Mouse (Mus musculus) ES-Bruce4 (cell line): ENCODE results near the gene Ephb1.

ENCODE experiments used
- CTCF ChIP-seq: IDR thresholded peaks from one replicate; pipeline ENCODE4 v1.8.1; 2011; ENCODE audit warnings: low read depth, low read length
- POLR2A ChIP-seq: IDR thresholded peaks from one replicate; pipeline ENCODE4 v1.8.1; 2011; ENCODE audit warnings: low read length; ENCODE audit not compliant: insufficient read depth

DNA sequence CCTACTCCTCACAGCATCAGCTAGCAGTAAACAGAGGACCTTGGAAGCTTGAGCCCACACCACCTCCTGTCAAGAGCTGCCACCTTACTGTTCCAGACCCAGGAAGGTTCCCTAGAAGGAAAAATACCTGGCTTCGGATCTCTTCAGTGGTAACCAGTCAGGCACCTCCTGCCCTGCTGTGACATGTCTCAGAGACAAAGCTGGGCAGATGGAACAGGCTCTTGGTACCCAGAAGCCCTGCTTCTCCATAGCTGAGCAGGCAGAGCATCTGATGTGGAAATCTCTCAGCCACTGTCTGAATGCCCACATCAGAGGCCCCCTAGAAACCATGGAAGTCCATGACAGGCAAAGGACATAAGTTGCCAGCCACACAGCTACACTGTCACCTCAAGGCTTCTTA lies 39.7 kb downstream of the Ephb1 start:
- TF ChIP-seq CTCF (no peak), POLR2A (no peak)
